Mouse (Mus musculus) forebrain, embryonic 11.5 days (tissue): ENCODE results near the gene Sorbs1. TPM values are rescaled to one million over a fixed set of nuclear protein-coding genes. Genes with fewer than 3 reads are reported as not detected.

Experiments
- ATAC-seq: fragments of 200-750 bp; cut with Nextera tagmentation; replicated peaks from 2 replicates; pipeline ENCODE4 v1.8.0; 2017; ENCODE audit warnings: moderate TSS enrichment; ENCODE audit not compliant: low FRiP score
- DNase-seq: peaks from one replicate; pipeline ENCODE4 v3.0.0-alpha.2; 2017; ENCODE audit warnings: low spot score
- H3K27ac ChIP-seq: fragments of 300-500 bp; sonication (generic); 2 replicates; pipeline ENCODE4 v1.5.1; 2014; ENCODE audit warnings: low read depth, low read length
- H3K27me3 ChIP-seq: fragments of 300-500 bp; sonication (generic); 2 replicates; pipeline ENCODE4 v1.6.1; 2014; ENCODE audit warnings: mild to moderate bottlenecking, low read length, mixed read lengths; ENCODE audit not compliant: control insufficient read depth, insufficient read depth
- H3K36me3 ChIP-seq: fragments of 300-500 bp; sonication (generic); 2 replicates; pipeline ENCODE4 v1.6.1; 2014; ENCODE audit warnings: mild to moderate bottlenecking, low read length, moderate library complexity, mixed read lengths; ENCODE audit not compliant: control insufficient read depth, insufficient read depth
- H3K4me1 ChIP-seq: fragments of 300-500 bp; sonication (generic); replicated peaks from 2 replicates; pipeline ENCODE4 v1.6.1; 2014; ENCODE audit warnings: low read length, mixed read lengths; ENCODE audit not compliant: control insufficient read depth, insufficient read depth
- H3K4me2 ChIP-seq: fragments of 300-500 bp; sonication (generic); 2 replicates; pipeline ENCODE4 v1.6.1; 2014; ENCODE audit warnings: low read depth, mild to moderate bottlenecking, low read length, moderate library complexity, mixed read lengths; ENCODE audit not compliant: severe bottlenecking
- H3K4me3 ChIP-seq: fragments of 300-500 bp; sonication (generic); 2 replicates; pipeline ENCODE4 v1.5.1; 2014; ENCODE audit warnings: low read depth, low read length
- H3K9ac ChIP-seq: fragments of 300-500 bp; sonication (generic); 2 replicates; pipeline ENCODE4 v1.6.1; 2014; ENCODE audit warnings: low read length
- H3K9me3 ChIP-seq: fragments of 300-500 bp; sonication (generic); 2 replicates; pipeline ENCODE4 v1.6.1; 2016; ENCODE audit warnings: low read length, mixed read lengths; ENCODE audit not compliant: control insufficient read depth
- WGBS: fragments of 180-500 bp; shearing (Covaris S2); extraction: QIAGEN DNeasy Blood & Tissue Kit; methylation state at CpG from one replicate; pipeline ENCODE4 v1.1.7; 2014; 5-methylcytosine and 5-hydroxymethylcytosine counted together
- polyA plus RNA-seq: library from polyadenylated mRNA; unstranded; fragments of >200 nt; fragmentation: Nextera tagmentation; extraction: Ambion mirVana; gene quantifications from 2 replicates; pipeline ENCODE4 v1.2.1, GENCODE M21; 2014

The Sorbs1 gene
- polyA plus RNA-seq, 1 experiment from 2014 or later, result 66.0 TPM

- Histone ChIP-seq H3K27ac (no peak overlapping the region), H3K4me3 (no peak overlapping the region), H3K4me2 (no peak overlapping the region), H3K9me3 (no peaks in the 10 kb centered on the region), H3K9ac (no peak overlapping the region), H3K27me3 (peaks cover 16% of the 10 kb centered on the region; the same call in 1 of the 2 replicates), H3K36me3 (no peaks in the 10 kb centered on the region), H3K4me1 (peaks cover 3% of the 10 kb centered on the region; the same call in 1 of the 2 replicates)
- WGBS, result 64% methylated on average over 5 of the region's 5 CpGs
- no peak for DNase-seq
- ATAC-seq, result no peak
These were observed 244.1 kb downstream of the Sorbs1 start for GRCm38 (mm10) chr19:40269526-40269925.

DNA sequence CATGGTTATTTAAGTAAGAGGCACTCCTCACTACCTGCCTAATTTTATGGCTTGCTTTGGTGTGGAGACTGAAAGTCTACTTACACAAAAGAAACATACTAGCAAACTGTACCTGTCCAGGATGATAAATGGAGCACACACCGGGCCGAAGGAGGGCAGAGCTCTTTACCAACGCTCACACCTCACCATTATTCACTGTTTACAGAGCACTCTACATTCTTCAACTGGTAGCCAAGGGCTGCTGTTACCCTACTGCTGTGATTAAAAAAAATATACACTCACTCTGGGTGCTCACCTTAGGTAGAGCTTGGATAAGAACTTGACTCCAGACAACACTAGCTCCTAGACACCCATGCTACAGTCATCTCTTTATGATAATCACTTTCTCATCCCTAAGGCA is 245.1 kb downstream of the Sorbs1 start:
- no peak for ATAC-seq
- no peaks in the 10 kb centered on the region for H3K9me3 ChIP-seq
- H3K9ac ChIP-seq, result no peak overlapping the region
- H3K4me1 ChIP-seq, result peaks cover 3% of the 10 kb centered on the region; the same call in 1 of the 2 replicates
- DNase-seq, result no peak
- H3K36me3 ChIP-seq, result no peaks in the 10 kb centered on the region
- no peak overlapping the region for H3K4me3 ChIP-seq
- no peak overlapping the region for H3K27ac ChIP-seq
- no peak overlapping the region for H3K4me2 ChIP-seq
- 89% methylated on average over 3 of the region's 3 CpGs for WGBS
- peaks cover 16% of the 10 kb centered on the region; the same call in 1 of the 2 replicates for H3K27me3 ChIP-seq

- ATAC-seq, result no peak
- Histone ChIP-seq H3K4me1 (peaks cover 3% of the 10 kb centered on the region; the same call in 1 of the 2 replicates), H3K9ac (no peak overlapping the region), H3K4me3 (no peak overlapping the region), H3K4me2 (no peak overlapping the region), H3K27ac (no peak overlapping the region), H3K27me3 (peaks cover 14% of the 10 kb centered on the region; the same call in 1 of the 2 replicates), H3K9me3 (no peaks in the 10 kb centered on the region), H3K36me3 (no peaks in the 10 kb centered on the region)
- 87% methylated on average over 1 of the region's 1 CpGs for WGBS
- DNase-seq, result no peak
These were observed 246.2 kb downstream of the Sorbs1 start for GRCm38 (mm10) chr19:40267380-40267779.

DNA sequence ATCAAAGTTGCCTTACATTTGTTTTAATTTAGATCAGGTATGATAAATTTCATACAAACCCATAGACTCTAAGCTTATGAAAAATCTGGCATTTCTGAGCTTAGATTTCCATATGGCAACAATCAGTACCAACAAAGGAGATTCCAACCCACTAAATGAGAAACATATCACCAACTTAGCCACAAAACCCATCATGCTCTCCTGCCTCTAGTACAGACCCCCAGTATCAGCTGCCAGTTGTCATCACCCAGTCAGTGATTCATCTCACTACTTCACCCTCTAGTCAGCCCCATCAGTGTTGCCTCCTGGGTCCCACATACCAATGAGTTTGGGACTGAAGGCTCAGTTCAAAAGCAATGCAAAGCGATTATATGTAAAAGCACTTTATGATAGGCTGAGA is 254.1 kb downstream of the Sorbs1 start:
- Histone ChIP-seq H3K27me3 (no peaks in the 10 kb centered on the region), H3K9ac (no peak overlapping the region), H3K4me2 (no peak overlapping the region), H3K4me1 (no peaks in the 10 kb centered on the region), H3K27ac (no peak overlapping the region), H3K36me3 (no peaks in the 10 kb centered on the region), H3K4me3 (no peak overlapping the region), H3K9me3 (no peaks in the 10 kb centered on the region)
- DNase-seq (no peak), ATAC-seq (no peak)
- WGBS, result 92% methylated on average over 1 of the region's 1 CpGs

DNA sequence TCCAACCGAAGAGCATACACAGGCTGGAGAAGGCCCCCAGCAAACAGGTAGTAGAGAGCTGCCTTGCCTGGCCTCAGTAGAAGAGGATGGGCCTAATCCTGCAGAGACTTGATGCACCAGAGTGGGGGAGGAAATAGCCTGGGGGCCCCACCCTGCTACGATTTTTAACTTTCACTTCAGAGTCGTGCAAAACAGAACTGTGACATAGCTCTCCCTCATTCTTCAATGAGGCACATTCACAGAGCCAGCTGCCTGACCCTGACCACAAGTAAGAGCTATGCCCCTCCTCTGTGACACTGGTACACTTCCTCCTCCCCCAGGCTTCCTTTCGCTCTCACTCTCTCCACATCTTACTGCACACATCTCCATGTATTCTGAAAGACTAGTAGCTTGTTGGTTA is 256.2 kb downstream of the Sorbs1 start:
- WGBS, result 75% methylated on average over 4 of the region's 4 CpGs
- no peaks in the 10 kb centered on the region for H3K4me1 ChIP-seq
- no peak for DNase-seq

DNA sequence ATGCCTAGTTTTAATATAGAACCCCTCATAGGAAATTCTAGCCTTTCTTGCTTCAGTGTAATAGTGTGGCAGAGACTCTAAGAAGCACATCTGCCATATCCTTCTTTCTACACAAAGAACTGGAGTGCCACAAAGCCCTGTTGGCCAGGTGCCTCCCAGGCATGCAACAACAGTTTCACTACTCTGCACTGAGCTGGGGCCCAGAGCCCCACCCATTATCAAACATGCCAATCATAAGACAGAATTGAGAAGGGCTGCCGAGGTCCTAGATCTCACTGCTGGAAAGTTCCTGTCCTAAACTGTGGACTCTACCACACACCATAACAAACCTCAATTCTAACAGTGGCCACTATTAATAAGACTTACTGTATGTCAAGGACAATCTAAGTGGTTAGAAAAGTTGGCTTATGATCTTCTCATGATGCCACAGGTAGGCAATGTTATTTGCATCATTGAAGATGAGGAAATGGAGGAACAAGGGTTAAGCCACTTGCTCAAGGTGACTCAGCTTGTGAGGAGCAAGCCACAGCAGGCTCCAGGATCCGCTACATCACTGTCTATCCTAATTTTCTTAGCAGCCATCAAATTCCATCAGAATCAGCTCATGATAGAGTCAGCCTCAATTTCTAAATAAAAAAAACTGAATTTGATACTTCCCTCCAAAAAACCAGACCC is 257.1 kb downstream of the Sorbs1 start:
- Histone ChIP-seq H3K4me2 (no peak overlapping the region), H3K4me1 (no peaks in the 10 kb centered on the region)
- 83% methylated on average over 2 of the region's 2 CpGs for WGBS

More for the DNA sequence above, 256.2 kb downstream of the Sorbs1 start:
- Histone ChIP-seq H3K9me3 (no peaks in the 10 kb centered on the region), H3K9ac (no peak overlapping the region), H3K36me3 (no peaks in the 10 kb centered on the region), H3K27me3 (no peaks in the 10 kb centered on the region), H3K4me2 (no peak overlapping the region), H3K4me3 (no peak overlapping the region), H3K27ac (no peak overlapping the region)
- ATAC-seq, result no peak

GRCm38 (mm10) chr19:40255561-40255960 is 258.0 kb downstream of the Sorbs1 start:
- Histone ChIP-seq H3K27ac (no peak overlapping the region), H3K4me3 (no peak overlapping the region), H3K4me1 (no peaks in the 10 kb centered on the region), H3K27me3 (no peaks in the 10 kb centered on the region), H3K9ac (no peak overlapping the region), H3K9me3 (no peaks in the 10 kb centered on the region), H3K36me3 (no peaks in the 10 kb centered on the region), H3K4me2 (no peak overlapping the region)
- ATAC-seq, result no peak
- 83% methylated on average over 1 of the region's 1 CpGs for WGBS
- DNase-seq, result no peak

More for the DNA sequence above, 257.1 kb downstream of the Sorbs1 start:
- Histone ChIP-seq H3K36me3 (no peaks in the 10 kb centered on the region), H3K9me3 (no peaks in the 10 kb centered on the region), H3K9ac (no peak overlapping the region), H3K27me3 (no peaks in the 10 kb centered on the region), H3K27ac (no peak overlapping the region), H3K4me3 (no peak overlapping the region)
- ATAC-seq, result no peak
- DNase-seq, result no peak

GRCm38 (mm10) chr19:40254741-40255140 is 258.8 kb downstream of the Sorbs1 start:
- no peaks in the 10 kb centered on the region for H3K27me3 ChIP-seq
- DNase-seq (no peak), ATAC-seq (no peak)
- no peaks in the 10 kb centered on the region for H3K9me3 ChIP-seq
- WGBS, result 94% methylated on average over 3 of the region's 3 CpGs
- no peak overlapping the region for H3K27ac ChIP-seq
- no peak overlapping the region for H3K4me2 ChIP-seq
- no peaks in the 10 kb centered on the region for H3K4me1 ChIP-seq
- H3K4me3 ChIP-seq, result no peak overlapping the region
- H3K36me3 ChIP-seq, result no peaks in the 10 kb centered on the region
- H3K9ac ChIP-seq, result no peak overlapping the region

GRCm38 (mm10) chr19:40253768-40254167 is 259.8 kb downstream of the Sorbs1 start:
- DNase-seq (no peak), ATAC-seq (no peak)
- Histone ChIP-seq H3K36me3 (no peaks in the 10 kb centered on the region), H3K4me1 (no peaks in the 10 kb centered on the region), H3K4me2 (no peak overlapping the region), H3K9ac (no peak overlapping the region), H3K27ac (no peak overlapping the region), H3K27me3 (no peaks in the 10 kb centered on the region), H3K4me3 (no peak overlapping the region), H3K9me3 (no peaks in the 10 kb centered on the region)
- WGBS, result 68% methylated on average over 13 of the region's 13 CpGs
